Mouse (Mus musculus): ENCODE measurements around the gene Tmem163. TPM values are rescaled to one million over a fixed set of nuclear protein-coding genes. Genes with fewer than 3 reads are reported as not detected.

The Tmem163 gene
- polyA plus RNA-seq, 1 experiment = 0.22 TPM

GRCm38 (mm10) chr1:127500701-127501100, 178.6 kb downstream of the Tmem163 start:
- no peaks in the 10 kb centered on the region for H3K4me1 ChIP-seq (ENCODE audit: control insufficient read depth, insufficient read depth, low read length)
- H3K27ac ChIP-seq (ENCODE audit: control insufficient read depth, insufficient read depth, low read depth, low read length) = no peak overlapping the region
- TF ChIP-seq POLR2A (IDR thresholded peaks at IDR 0.05; ENCODE audit: control insufficient read depth, low read depth, low read length) = no peak
- TF ChIP-seq CTCF (IDR thresholded peaks at IDR 0.05; ENCODE audit: control insufficient read depth, insufficient read depth, insufficient replicate concordance, low read depth, low read length) = no peak
- no peaks in the 10 kb centered on the region for H3K36me3 ChIP-seq (ENCODE audit: control insufficient read depth, insufficient read depth, low read length)
- no peak overlapping the region for H3K4me3 ChIP-seq (ENCODE audit: control insufficient read depth, low read depth, low read length)
- no peaks in the 10 kb centered on the region for H3K27me3 ChIP-seq (ENCODE audit: control insufficient read depth, insufficient read depth, low read length)

GRCm38 (mm10) chr1:127500219-127500618, 179.1 kb downstream of the Tmem163 start:
- TF ChIP-seq CTCF (IDR thresholded peaks at IDR 0.05; ENCODE audit: control insufficient read depth, insufficient read depth, insufficient replicate concordance, low read depth, low read length) = peak; percentile 88
- TF ChIP-seq POLR2A (IDR thresholded peaks at IDR 0.05; ENCODE audit: control insufficient read depth, low read depth, low read length) = no peak
- H3K4me3 ChIP-seq (ENCODE audit: control insufficient read depth, low read depth, low read length) = no peak overlapping the region
- H3K27ac ChIP-seq (ENCODE audit: control insufficient read depth, insufficient read depth, low read depth, low read length) = no peak overlapping the region

GRCm38 (mm10) chr1:127498746-127499145, 180.6 kb downstream of the Tmem163 start:
- Histone ChIP-seq H3K4me3 (ENCODE audit: control insufficient read depth, low read depth, low read length) (no peak overlapping the region), H3K27me3 (ENCODE audit: control insufficient read depth, insufficient read depth, low read length) (no peaks in the 10 kb centered on the region), H3K4me1 (ENCODE audit: control insufficient read depth, insufficient read depth, low read length) (no peaks in the 10 kb centered on the region), H3K27ac (ENCODE audit: control insufficient read depth, insufficient read depth, low read depth, low read length) (no peak overlapping the region), H3K36me3 (ENCODE audit: control insufficient read depth, insufficient read depth, low read length) (no peaks in the 10 kb centered on the region)
- TF ChIP-seq POLR2A (IDR thresholded peaks at IDR 0.05; ENCODE audit: control insufficient read depth, low read depth, low read length) (no peak), CTCF (IDR thresholded peaks at IDR 0.05; ENCODE audit: control insufficient read depth, insufficient read depth, insufficient replicate concordance, low read depth, low read length) (no peak)

More at GRCm38 (mm10) chr1:127500219-127500618, 179.1 kb downstream of the Tmem163 start:
- no peaks in the 10 kb centered on the region for H3K27me3 ChIP-seq (ENCODE audit: control insufficient read depth, insufficient read depth, low read length)
- H3K4me1 ChIP-seq (ENCODE audit: control insufficient read depth, insufficient read depth, low read length) = no peaks in the 10 kb centered on the region
- H3K36me3 ChIP-seq (ENCODE audit: control insufficient read depth, insufficient read depth, low read length) = no peaks in the 10 kb centered on the region

- Histone ChIP-seq H3K4me1 (ENCODE audit: control insufficient read depth, insufficient read depth, low read length) (no peaks in the 10 kb centered on the region), H3K36me3 (ENCODE audit: control insufficient read depth, insufficient read depth, low read length) (no peaks in the 10 kb centered on the region), H3K27me3 (ENCODE audit: control insufficient read depth, insufficient read depth, low read length) (no peaks in the 10 kb centered on the region), H3K27ac (ENCODE audit: control insufficient read depth, insufficient read depth, low read depth, low read length) (no peak overlapping the region), H3K4me3 (ENCODE audit: control insufficient read depth, low read depth, low read length) (no peak overlapping the region)
- TF ChIP-seq POLR2A (IDR thresholded peaks at IDR 0.05; ENCODE audit: control insufficient read depth, low read depth, low read length) (no peak), CTCF (IDR thresholded peaks at IDR 0.05; ENCODE audit: control insufficient read depth, insufficient read depth, insufficient replicate concordance, low read depth, low read length) (peak; percentile 98)
These were observed 182.4 kb downstream of the Tmem163 start for GRCm38 (mm10) chr1:127496737-127497543.

- H3K27ac ChIP-seq (ENCODE audit: control insufficient read depth, insufficient read depth, low read depth, low read length) = no peak overlapping the region
- H3K4me1 ChIP-seq (ENCODE audit: control insufficient read depth, insufficient read depth, low read length) = no peaks in the 10 kb centered on the region
- H3K4me3 ChIP-seq (ENCODE audit: control insufficient read depth, low read depth, low read length) = no peak overlapping the region
- TF ChIP-seq POLR2A (IDR thresholded peaks at IDR 0.05; ENCODE audit: control insufficient read depth, low read depth, low read length) (no peak), CTCF (IDR thresholded peaks at IDR 0.05; ENCODE audit: control insufficient read depth, insufficient read depth, insufficient replicate concordance, low read depth, low read length) (peak; percentile 72; the same call in 1 of the 2 replicates)
- H3K27me3 ChIP-seq (ENCODE audit: control insufficient read depth, insufficient read depth, low read length) = no peaks in the 10 kb centered on the region
- H3K36me3 ChIP-seq (ENCODE audit: control insufficient read depth, insufficient read depth, low read length) = no peaks in the 10 kb centered on the region
These were observed 192.2 kb downstream of the Tmem163 start for GRCm38 (mm10) chr1:127487161-127487560.

- no peak overlapping the region for H3K4me3 ChIP-seq (ENCODE audit: control insufficient read depth, low read depth, low read length)
- TF ChIP-seq POLR2A (IDR thresholded peaks at IDR 0.05; ENCODE audit: control insufficient read depth, low read depth, low read length) = no peak
- TF ChIP-seq CTCF (IDR thresholded peaks at IDR 0.05; ENCODE audit: control insufficient read depth, insufficient read depth, insufficient replicate concordance, low read depth, low read length) = peak; percentile 79; the same call in 1 of the 2 replicates
- H3K27me3 ChIP-seq (ENCODE audit: control insufficient read depth, insufficient read depth, low read length) = no peaks in the 10 kb centered on the region
- no peaks in the 10 kb centered on the region for H3K4me1 ChIP-seq (ENCODE audit: control insufficient read depth, insufficient read depth, low read length)
- no peaks in the 10 kb centered on the region for H3K36me3 ChIP-seq (ENCODE audit: control insufficient read depth, insufficient read depth, low read length)
- H3K27ac ChIP-seq (ENCODE audit: control insufficient read depth, insufficient read depth, low read depth, low read length) = no peak overlapping the region
These were observed 194.5 kb downstream of the Tmem163 start for GRCm38 (mm10) chr1:127484826-127485225.

- no peak overlapping the region for H3K4me3 ChIP-seq (ENCODE audit: control insufficient read depth, low read depth, low read length)
- no peaks in the 10 kb centered on the region for H3K36me3 ChIP-seq (ENCODE audit: control insufficient read depth, insufficient read depth, low read length)
- no peak for TF ChIP-seq POLR2A (IDR thresholded peaks at IDR 0.05; ENCODE audit: control insufficient read depth, low read depth, low read length)
- TF ChIP-seq CTCF (IDR thresholded peaks at IDR 0.05; ENCODE audit: control insufficient read depth, insufficient read depth, insufficient replicate concordance, low read depth, low read length) = peak; percentile 45; the same call in 1 of the 2 replicates
- H3K27ac ChIP-seq (ENCODE audit: control insufficient read depth, insufficient read depth, low read depth, low read length) = no peak overlapping the region
- no peaks in the 10 kb centered on the region for H3K4me1 ChIP-seq (ENCODE audit: control insufficient read depth, insufficient read depth, low read length)
- no peaks in the 10 kb centered on the region for H3K27me3 ChIP-seq (ENCODE audit: control insufficient read depth, insufficient read depth, low read length)
These were observed 195.2 kb downstream of the Tmem163 start for GRCm38 (mm10) chr1:127484188-127484587.
